Mouse (Mus musculus) limb, embryonic 10.5 days (tissue): ENCODE results near the gene Il9r. TPM values are rescaled to one million over a fixed set of nuclear protein-coding genes. Genes with fewer than 3 reads are reported as not detected.

Experiments
- DNase-seq: peaks from one replicate; pipeline ENCODE4 v3.0.0-alpha.2; 2017; ENCODE audit warnings: low spot score
- H3K27ac ChIP-seq: fragments of 300-500 bp; sonication (generic); 2 replicates; pipeline ENCODE4 v1.5.1; 2016; ENCODE audit warnings: mild to moderate bottlenecking
- H3K27me3 ChIP-seq: fragments of 300-500 bp; sonication (generic); 2 replicates; pipeline ENCODE4 v1.6.1; 2016; ENCODE audit warnings: low read depth, mild to moderate bottlenecking; ENCODE audit not compliant: poor library complexity, severe bottlenecking
- H3K36me3 ChIP-seq: fragments of 300-500 bp; sonication (generic); 2 replicates; pipeline ENCODE4 v1.6.1; 2016; ENCODE audit warnings: mild to moderate bottlenecking, moderate library complexity
- H3K4me1 ChIP-seq: fragments of 300-500 bp; sonication (generic); 2 replicates; pipeline ENCODE4 v1.6.1; 2016
- H3K4me3 ChIP-seq: fragments of 300-500 bp; sonication (generic); 2 replicates; pipeline ENCODE4 v1.5.1; 2016; ENCODE audit warnings: mild to moderate bottlenecking, moderate library complexity
- H3K9me3 ChIP-seq: fragments of 300-500 bp; sonication (generic); replicated peaks from 2 replicates; pipeline ENCODE4 v1.6.1; 2016; ENCODE audit warnings: mild to moderate bottlenecking
- WGBS: fragments of 180-500 bp; shearing (Covaris S2); methylation state at CpG from one replicate; pipeline ENCODE4 v1.1.7; 2016; 5-methylcytosine and 5-hydroxymethylcytosine counted together
- polyA plus RNA-seq: library from polyadenylated mRNA; unstranded; fragments of >200 nt; fragmentation: Nextera tagmentation; extraction: Ambion mirVana; gene quantifications from 2 replicates; pipeline ENCODE4 v1.2.1, GENCODE M21; 2016

Il9r gene
- polyA plus RNA-seq, 1 experiment from 2014 or later: not detected

DNA sequence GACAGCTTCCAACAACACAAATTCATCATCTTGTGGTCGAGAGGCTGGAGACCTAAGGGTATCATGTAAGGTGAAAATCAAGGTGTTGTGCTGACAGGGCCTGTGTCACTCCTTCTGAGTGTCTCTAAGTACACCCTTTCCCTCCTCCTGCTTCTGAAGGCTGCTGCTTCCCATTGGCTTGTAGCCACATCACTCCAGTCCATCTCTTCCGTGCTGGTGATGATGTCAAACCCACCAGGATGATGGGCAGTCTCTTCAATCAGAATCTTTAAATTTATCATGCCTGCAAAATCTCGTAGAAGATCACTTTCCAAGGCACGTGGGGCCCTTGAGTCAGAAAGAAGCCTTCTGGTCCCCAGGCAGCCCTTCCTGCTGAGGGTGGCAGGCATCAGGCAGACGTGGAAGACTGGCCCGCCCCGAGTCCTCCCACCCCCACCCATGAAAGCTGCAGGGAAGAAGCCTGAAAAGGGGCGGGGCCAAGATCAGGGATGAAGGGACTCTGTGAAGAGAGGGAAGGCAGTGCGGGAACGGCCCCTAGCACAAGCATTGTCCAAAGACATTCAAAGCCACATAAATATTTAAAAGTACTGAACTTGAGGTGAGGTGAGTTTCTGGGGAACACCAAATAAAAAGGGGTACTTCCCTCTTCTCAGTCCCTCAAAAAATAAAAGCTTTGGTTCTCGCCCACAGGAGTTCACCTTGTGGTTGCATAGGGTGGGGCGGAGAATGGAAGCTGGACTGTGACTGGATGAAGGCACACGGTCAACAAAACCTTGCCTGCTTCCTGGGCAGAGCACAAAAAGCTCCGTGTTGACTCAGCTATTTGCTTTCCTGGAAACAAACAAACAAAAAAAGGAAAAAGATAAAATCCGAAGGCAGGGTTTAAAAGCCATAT is 62.1 kb downstream of the Il9r start:
- no peaks in the 10 kb centered on the region for H3K9me3 ChIP-seq
- DNase-seq: no peak
- WGBS: 40% methylated on average over 15 of the region's 15 CpGs
- no peak overlapping the region for H3K4me3 ChIP-seq
- peaks cover 31% of the 10 kb centered on the region for H3K4me1 ChIP-seq
- H3K27me3 ChIP-seq: 0 out of 2 replicates have a peak, but pooled peaks cover 11% of the 10 kb centered on the region
- H3K27ac ChIP-seq: no peak overlapping the region
- H3K36me3 ChIP-seq: no peaks in the 10 kb centered on the region

Other genes starting within 250 kb of the Il9r start
- 0.14 TPM in 1 of 2 replicates, not detected in the other for gene 4930524B15Rik, start 234.7 kb downstream of the Il9r start, polyA plus RNA-seq
- 1.1 and 2.0 TPM in 2 replicates for gene Nsg2, start 199.8 kb downstream of the Il9r start, polyA plus RNA-seq
- 115 and 121 TPM in 2 replicates for gene Snrnp25, start 5.1 kb upstream of the Il9r start, polyA plus RNA-seq
- gene Rhbdf1, start 22.0 kb upstream of the Il9r start, polyA plus RNA-seq: 28.1 and 31.1 TPM in 2 replicates
- 36.2 and 45.2 TPM in 2 replicates for gene Mpg, start 26.2 kb upstream of the Il9r start, polyA plus RNA-seq
- 43.7 and 51.8 TPM in 2 replicates for gene Nprl3, start 67.4 kb upstream of the Il9r start, polyA plus RNA-seq
- 2,528 and 3,017 TPM in 2 replicates for gene Hba-x, start 76.1 kb upstream of the Il9r start, polyA plus RNA-seq
- 1,811 and 2,033 TPM in 2 replicates for gene Hba-a1, start 83.2 kb upstream of the Il9r start, polyA plus RNA-seq
- 5.7 and 5.9 TPM in 2 replicates for gene Hbq1b, start 86.7 kb upstream of the Il9r start, polyA plus RNA-seq
- gene Hba-a2, start 96.2 kb upstream of the Il9r start, polyA plus RNA-seq: 3,476 and 3,759 TPM in 2 replicates
- gene Hbq1a, start 99.8 kb upstream of the Il9r start, polyA plus RNA-seq: not detected in 2 replicates
- 25.0 and 31.3 TPM in 2 replicates for gene Sh3pxd2b, start 147.5 kb upstream of the Il9r start, polyA plus RNA-seq